Mouse (Mus musculus) embryonic facial prominence, embryonic 10.5 days (tissue): ENCODE results near the gene Pde6g. TPM values are rescaled to one million over a fixed set of nuclear protein-coding genes. Genes with fewer than 3 reads are reported as not detected.

Experiments
- DNase-seq: peaks from one replicate; pipeline ENCODE4 v3.0.0-alpha.2; 2017; ENCODE audit warnings: low spot score
- H3K27ac ChIP-seq: fragments of 300-500 bp; sonication (generic); replicated peaks from 2 replicates; pipeline ENCODE4 v1.5.1; 2016; ENCODE audit warnings: mild to moderate bottlenecking
- H3K27me3 ChIP-seq: fragments of 300-500 bp; sonication (generic); replicated peaks from 2 replicates; pipeline ENCODE4 v1.6.1; 2016; ENCODE audit warnings: low read depth, mild to moderate bottlenecking; ENCODE audit not compliant: poor library complexity, severe bottlenecking
- H3K36me3 ChIP-seq: fragments of 300-500 bp; sonication (generic); replicated peaks from 2 replicates; pipeline ENCODE4 v1.6.1; 2016; ENCODE audit warnings: mild to moderate bottlenecking, moderate library complexity
- H3K4me1 ChIP-seq: fragments of 300-500 bp; sonication (generic); 2 replicates; pipeline ENCODE4 v1.6.1; 2016
- H3K4me3 ChIP-seq: fragments of 300-500 bp; sonication (generic); 2 replicates; pipeline ENCODE4 v1.5.1; 2016; ENCODE audit warnings: mild to moderate bottlenecking, moderate library complexity
- H3K9me3 ChIP-seq: fragments of 300-500 bp; sonication (generic); 2 replicates; pipeline ENCODE4 v1.6.1; 2016; ENCODE audit warnings: mild to moderate bottlenecking
- WGBS: fragments of 180-500 bp; shearing (Covaris S2); methylation state at CpG from one replicate; pipeline ENCODE4 v1.1.7; 2016; 5-methylcytosine and 5-hydroxymethylcytosine counted together
- polyA plus RNA-seq: library from polyadenylated mRNA; unstranded; fragments of >200 nt; fragmentation: Nextera tagmentation; extraction: Ambion mirVana; gene quantifications from 2 replicates; pipeline ENCODE4 v1.2.1, GENCODE M21; 2016

Gene Pde6g
- 0.44 and 0.67 TPM in 2 replicates for polyA plus RNA-seq

DNA sequence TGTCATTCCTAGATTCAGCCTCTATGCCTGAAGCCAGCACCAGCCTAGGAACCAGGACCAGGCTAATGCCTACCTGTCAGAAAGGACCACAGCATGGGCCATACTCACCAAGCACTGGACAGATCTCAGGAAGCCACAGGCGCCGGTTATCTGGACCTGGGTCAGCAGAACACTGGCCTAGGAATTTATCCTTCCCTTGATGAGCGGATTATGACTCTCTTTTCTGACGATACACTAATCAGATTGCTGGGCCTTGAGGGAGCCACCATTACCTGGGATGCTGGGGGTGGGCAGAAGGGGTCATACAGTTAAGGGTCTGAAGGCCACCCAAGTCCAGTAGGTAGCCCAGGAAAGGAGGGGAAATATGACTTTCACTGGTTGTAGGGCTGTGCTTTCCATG is at the start of gene Pde6g:
TSS of gene Pde6g (minus strand) at position 195 of the 400 bp plus-strand sequence.
- peaks cover 9% of the 10 kb centered on the region; the same call in 1 of the 2 replicates for H3K36me3 ChIP-seq
- no peak within 1 kb of the TSS for H3K4me3 ChIP-seq
- no peak within 1 kb of the TSS for H3K27ac ChIP-seq
- peaks cover 20% of the 10 kb centered on the region for H3K4me1 ChIP-seq
- H3K9me3 ChIP-seq = no peaks in the 10 kb centered on the region
- no peak for DNase-seq
- H3K27me3 ChIP-seq = no peaks in the 10 kb centered on the region
- WGBS = 83% methylated on average over 4 of the region's 4 CpGs

DNA sequence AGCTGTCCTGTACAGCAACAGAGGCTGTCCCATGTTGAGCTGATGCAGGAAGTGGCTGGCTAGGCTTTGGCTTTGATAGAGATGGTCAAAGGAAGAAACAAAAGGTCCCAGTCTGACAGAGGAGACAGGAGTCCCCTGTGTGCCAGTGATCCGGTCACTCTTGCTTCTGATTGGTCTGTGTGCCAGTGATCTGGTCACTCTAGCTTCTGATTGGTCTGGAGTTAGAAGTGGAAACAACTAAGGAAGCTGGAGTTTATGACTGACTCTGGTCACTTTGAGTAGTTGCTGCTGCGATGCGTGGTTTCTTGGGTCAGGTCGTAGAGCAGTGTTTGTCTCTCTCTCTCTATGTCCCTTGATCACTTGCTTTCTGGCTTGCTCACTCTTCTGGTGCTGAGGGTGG is 48.4 kb upstream of the Pde6g start:
- peaks cover 32% of the 10 kb centered on the region for H3K36me3 ChIP-seq
- peak; percentile 7 for DNase-seq
- no peak overlapping the region for H3K4me3 ChIP-seq
- no peaks in the 10 kb centered on the region for H3K27me3 ChIP-seq
- H3K27ac ChIP-seq = no peak overlapping the region
- 94% methylated on average over 4 of the region's 4 CpGs for WGBS
- H3K4me1 ChIP-seq = peaks cover 6% of the 10 kb centered on the region; the same call in 1 of the 2 replicates
- no peaks in the 10 kb centered on the region for H3K9me3 ChIP-seq

DNA sequence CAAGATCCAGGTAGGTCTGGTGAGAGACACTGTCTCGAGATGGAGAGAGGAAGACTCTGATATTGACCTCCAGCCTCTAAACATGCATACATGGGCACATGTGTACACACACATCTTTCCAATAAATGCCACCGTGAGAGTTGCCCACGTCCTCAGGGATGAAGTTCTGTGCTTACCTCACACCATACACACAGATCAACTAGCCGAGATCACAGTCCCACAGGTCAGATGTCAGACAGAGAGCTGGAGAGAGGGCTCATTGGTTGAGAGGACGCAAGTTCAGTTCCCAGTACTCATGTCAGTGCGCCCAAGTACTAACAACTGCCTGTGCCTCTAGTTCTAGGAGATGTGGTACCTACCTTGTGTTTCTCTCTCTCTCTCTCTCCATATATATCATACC is 47.7 kb upstream of the Pde6g start:
- H3K9me3 ChIP-seq = no peaks in the 10 kb centered on the region
- 69% methylated on average over 6 of the region's 6 CpGs for WGBS
- DNase-seq = peak; percentile 11

DNA sequence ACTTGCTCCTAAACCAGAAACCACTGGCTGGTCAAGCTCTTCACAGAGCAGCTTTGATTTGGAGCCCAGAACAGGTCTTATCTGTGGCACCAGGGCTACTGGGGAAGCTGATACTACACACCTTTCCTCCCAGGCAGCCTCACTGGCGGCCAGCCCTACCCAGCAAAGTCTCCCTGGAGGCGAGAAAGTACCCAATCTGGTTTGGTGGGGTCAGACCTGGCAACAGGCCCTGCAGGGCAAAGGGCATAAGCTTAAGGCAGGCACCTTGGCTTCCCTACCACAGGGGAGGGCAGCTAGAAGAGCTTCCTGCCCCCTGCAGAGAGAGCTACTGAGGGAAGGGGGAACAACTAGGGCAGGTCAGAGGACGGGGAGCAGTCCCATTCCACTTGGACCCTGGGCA is 47.1 kb upstream of the Pde6g start:
- H3K36me3 ChIP-seq = peaks cover 46% of the 10 kb centered on the region
- no peaks in the 10 kb centered on the region for H3K27me3 ChIP-seq
- no peaks in the 10 kb centered on the region for H3K9me3 ChIP-seq
- 19% methylated on average over 3 of the region's 3 CpGs for WGBS
- peak; percentile 12 for DNase-seq
- H3K4me1 ChIP-seq = peaks cover 6% of the 10 kb centered on the region; the same call in 1 of the 2 replicates
- H3K4me3 ChIP-seq = no peak overlapping the region
- no peak overlapping the region for H3K27ac ChIP-seq

More for the DNA sequence above, 47.7 kb upstream of the Pde6g start:
- H3K4me1 ChIP-seq = peaks cover 6% of the 10 kb centered on the region; the same call in 1 of the 2 replicates
- peaks cover 39% of the 10 kb centered on the region for H3K36me3 ChIP-seq
- no peak overlapping the region for H3K27ac ChIP-seq
- H3K27me3 ChIP-seq = no peaks in the 10 kb centered on the region
- H3K4me3 ChIP-seq = no peak overlapping the region

DNA sequence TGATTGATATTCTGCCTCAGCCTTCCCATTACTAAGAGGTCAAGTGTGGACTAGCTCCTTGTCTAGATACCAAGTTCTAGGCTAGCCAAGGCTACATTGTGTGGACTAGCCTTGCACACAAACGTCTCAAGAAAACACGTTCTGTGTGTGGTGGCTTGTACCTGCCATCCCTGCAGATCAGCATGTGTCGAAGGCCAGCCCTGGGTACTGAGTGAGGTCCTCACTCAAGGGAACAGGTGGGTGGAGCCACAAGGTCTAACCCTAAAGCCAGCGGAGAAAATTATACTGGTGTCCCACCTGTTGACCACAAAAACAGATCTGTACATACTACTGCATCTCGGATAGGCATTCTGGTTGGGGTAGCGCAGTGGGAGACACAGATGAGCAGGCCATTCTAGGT is 46.6 kb upstream of the Pde6g start:
- H3K4me1 ChIP-seq = peaks cover 6% of the 10 kb centered on the region; the same call in 1 of the 2 replicates
- 85% methylated on average over 6 of the region's 6 CpGs for WGBS
- H3K4me3 ChIP-seq = no peak overlapping the region
- no peaks in the 10 kb centered on the region for H3K9me3 ChIP-seq
- no peaks in the 10 kb centered on the region for H3K27me3 ChIP-seq
- DNase-seq = no peak
- H3K27ac ChIP-seq = no peak overlapping the region
- H3K36me3 ChIP-seq = peaks cover 50% of the 10 kb centered on the region

DNA sequence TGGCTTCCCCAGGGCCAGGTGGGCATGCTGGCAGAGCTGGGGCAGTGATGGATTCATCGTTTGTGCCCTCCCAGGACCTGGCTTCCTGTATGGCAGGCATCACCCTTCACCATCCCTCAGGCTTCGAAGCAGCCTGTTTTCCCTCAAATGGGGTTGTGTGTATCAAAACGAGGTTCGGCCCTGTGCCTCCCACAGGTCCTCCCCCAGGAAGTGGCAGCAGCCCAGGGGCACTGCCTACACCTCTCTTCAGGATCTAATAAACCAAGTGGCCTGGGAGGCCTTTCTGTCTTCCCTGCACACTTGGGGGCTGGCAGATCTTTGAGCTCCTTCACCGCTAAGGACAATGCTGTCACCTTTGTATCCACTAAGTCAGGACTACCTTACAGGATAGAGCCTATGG is 45.6 kb upstream of the Pde6g start:
- peaks cover 60% of the 10 kb centered on the region for H3K36me3 ChIP-seq
- no peak overlapping the region for H3K27ac ChIP-seq
- 89% methylated on average over 5 of the region's 5 CpGs for WGBS

DNA sequence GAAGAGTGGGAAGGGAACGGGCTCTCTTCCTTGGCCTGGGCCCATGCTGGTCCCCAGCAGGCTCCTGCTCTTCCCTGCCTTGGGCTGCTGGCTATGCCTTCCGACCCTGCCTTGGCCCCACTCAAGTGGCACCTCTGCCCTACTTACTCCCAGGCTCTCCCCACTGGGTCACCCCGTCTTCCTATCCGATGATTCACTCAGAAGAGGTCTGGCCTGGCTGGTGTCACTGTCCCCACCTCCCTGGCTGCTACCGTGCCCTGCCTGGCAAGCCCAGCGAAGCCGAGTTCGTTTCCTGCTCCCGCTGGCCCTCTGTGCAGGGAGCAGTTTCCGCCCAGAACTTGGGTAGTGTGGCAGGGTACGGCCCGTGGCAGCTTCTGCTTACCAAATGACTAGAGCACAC is 44.9 kb upstream of the Pde6g start:
- no peak for DNase-seq
- no peaks in the 10 kb centered on the region for H3K27me3 ChIP-seq
- H3K36me3 ChIP-seq = peaks cover 63% of the 10 kb centered on the region
- peak overlapping the region; percentile 13; the same call in 1 of the 2 replicates for H3K4me3 ChIP-seq
- peaks cover 15% of the 10 kb centered on the region for H3K4me1 ChIP-seq
- no peak overlapping the region for H3K27ac ChIP-seq
- WGBS = 92% methylated on average over 12 of the region's 12 CpGs
- H3K9me3 ChIP-seq = no peaks in the 10 kb centered on the region

More for the DNA sequence above, 45.6 kb upstream of the Pde6g start:
- Histone ChIP-seq H3K4me1 (peaks cover 8% of the 10 kb centered on the region; the same call in 1 of the 2 replicates), H3K4me3 (0 out of 2 replicates have a peak overlapping the region, but pooled peaks have one; percentile 2), H3K9me3 (no peaks in the 10 kb centered on the region), H3K27me3 (no peaks in the 10 kb centered on the region)
- DNase-seq = no peak

DNA sequence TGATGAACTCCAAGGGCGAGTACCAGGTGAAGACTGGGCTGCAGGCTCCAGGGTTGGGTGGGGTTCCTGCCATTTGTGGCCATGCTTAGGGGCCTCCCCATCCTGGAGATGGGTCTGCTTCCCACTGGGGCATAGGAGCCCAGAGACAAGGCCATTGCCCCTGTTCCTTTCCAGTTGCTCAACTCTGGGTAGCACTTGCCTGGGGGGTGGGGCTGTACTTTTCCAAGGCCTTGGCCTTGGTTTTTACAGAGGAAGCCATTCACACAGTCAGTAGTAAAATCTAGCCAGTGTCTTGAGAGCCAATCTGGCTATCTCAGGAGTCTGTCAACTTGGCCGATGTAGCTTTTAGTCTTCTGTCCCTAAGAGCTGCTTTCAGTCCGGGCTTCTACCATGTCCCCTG is 44.1 kb upstream of the Pde6g start:
- H3K36me3 ChIP-seq = peaks cover 63% of the 10 kb centered on the region
- 90% methylated on average over 3 of the region's 3 CpGs for WGBS

DNA sequence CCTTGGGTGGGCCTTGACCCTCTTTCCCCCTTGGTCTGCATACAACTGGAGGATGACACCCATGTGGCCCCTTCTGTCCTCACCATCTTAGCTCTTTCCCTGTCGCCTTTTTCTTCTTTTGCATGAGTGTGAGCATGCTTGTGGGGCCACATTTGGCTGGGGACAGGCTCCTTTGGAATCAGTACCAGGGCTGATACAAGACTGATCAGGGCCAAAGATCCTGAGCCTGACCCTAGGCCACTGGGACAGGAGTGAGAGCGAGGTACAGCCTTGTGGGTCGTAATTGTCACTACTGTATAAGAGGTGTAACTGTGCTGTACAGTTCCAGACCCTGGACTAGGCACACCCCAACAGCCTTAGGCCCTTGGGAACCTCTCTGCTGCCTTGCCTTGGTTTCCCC is 40.6 kb upstream of the Pde6g start:
- Histone ChIP-seq H3K36me3 (peaks cover 70% of the 10 kb centered on the region), H3K9me3 (no peaks in the 10 kb centered on the region), H3K27me3 (no peaks in the 10 kb centered on the region), H3K27ac (no peak overlapping the region), H3K4me3 (0 out of 2 replicates have a peak overlapping the region, but pooled peaks have one; percentile 87), H3K4me1 (peaks cover 47% of the 10 kb centered on the region)
- no peak for DNase-seq
- 82% methylated on average over 3 of the region's 3 CpGs for WGBS

More for the DNA sequence above, 44.1 kb upstream of the Pde6g start:
- Histone ChIP-seq H3K27me3 (no peaks in the 10 kb centered on the region), H3K9me3 (no peaks in the 10 kb centered on the region), H3K4me1 (peaks cover 23% of the 10 kb centered on the region), H3K4me3 (0 out of 2 replicates have a peak overlapping the region, but pooled peaks have one; percentile 11), H3K27ac (no peak overlapping the region)
- no peak for DNase-seq

DNA sequence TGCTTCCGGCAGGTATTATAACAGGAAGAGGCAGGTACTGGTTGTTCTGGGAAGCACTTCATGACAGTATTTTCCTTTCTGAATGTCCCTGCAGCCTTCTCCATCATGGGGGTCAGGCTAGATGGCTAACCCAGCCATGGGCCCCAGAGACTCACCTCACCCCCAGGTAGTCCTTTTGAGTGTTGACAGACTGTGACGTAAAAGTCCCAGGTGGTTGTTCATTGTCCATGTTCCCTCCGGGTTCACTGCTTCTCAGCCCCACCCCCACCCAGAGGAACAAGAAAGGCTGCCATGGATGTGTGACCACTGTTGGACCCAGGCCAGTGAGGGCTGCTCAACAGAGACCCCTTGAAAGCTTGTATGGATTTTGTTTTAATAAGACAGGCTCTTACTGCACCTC is 40.1 kb upstream of the Pde6g start:
- Histone ChIP-seq H3K4me3 (peak overlapping the region; percentile 87), H3K9me3 (no peaks in the 10 kb centered on the region), H3K27me3 (no peaks in the 10 kb centered on the region), H3K36me3 (peaks cover 70% of the 10 kb centered on the region), H3K27ac (peak overlapping the region; percentile 92), H3K4me1 (peaks cover 47% of the 10 kb centered on the region)
- 65% methylated on average over 3 of the region's 3 CpGs for WGBS
- no peak for DNase-seq

DNA sequence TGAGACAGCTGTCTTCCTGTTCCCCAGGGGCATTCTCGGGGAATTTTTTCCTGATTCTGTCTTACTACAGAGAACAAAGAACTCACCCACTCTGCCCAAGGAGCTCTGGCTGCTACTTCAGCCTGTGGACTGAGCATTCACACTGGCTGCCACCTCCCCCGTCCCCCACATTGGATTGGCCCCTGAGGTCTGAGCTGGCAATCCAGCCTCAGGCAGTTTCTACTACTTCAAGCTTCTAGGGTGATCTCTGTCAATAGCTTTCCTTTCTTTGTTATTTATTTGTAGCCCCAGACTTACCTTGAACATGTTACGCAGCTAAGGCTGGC is 39.5 kb upstream of the Pde6g start:
- peak overlapping the region; percentile 92 for H3K27ac ChIP-seq
- no peak for DNase-seq
- peak overlapping the region; percentile 87 for H3K4me3 ChIP-seq
- peaks cover 70% of the 10 kb centered on the region for H3K36me3 ChIP-seq
- no peaks in the 10 kb centered on the region for H3K27me3 ChIP-seq
- peaks cover 47% of the 10 kb centered on the region for H3K4me1 ChIP-seq
- no peaks in the 10 kb centered on the region for H3K9me3 ChIP-seq
- WGBS = 31% methylated on average over 3 of the region's 3 CpGs

DNA sequence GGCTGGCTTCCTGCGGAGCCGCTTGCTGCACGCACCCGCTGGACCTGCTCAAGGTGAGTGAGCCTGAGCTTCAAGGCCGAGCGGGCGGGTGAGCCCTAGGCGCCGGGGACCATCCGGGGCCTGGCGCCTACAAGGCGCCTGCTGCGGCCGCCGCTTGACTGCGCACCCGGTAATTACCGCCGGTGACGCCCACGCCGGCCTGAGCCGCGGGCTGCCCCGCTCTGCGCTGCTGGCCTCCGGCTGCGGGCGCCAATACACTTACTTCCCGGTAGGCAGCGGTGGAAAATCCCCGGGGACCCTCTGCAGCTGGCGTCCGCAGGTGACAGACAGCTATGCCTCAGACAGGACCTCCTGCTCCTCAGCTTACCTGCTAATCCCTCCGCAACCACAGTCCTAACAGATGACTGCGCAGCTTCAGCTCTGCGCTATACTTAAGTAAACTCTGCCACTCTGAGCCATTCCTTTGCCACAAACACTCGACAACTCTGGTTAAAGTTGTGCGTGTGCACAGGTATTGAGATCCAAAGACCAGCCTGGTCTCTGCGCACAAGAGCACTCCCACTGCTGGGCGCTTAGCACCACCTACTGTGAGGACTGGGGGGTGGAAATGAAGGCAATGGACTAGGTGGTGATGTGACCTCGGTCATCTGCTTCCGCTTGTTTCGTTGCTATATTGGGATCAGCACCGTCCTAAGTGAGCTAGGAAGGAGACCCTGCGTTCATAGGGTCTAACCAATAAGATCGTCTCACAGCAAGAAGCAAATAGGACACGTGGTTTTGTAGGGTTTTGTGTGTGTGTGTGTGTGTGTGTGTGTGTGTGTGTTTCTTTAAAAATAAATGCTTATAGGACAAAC is 39.0 kb upstream of the Pde6g start:
- peaks cover 70% of the 10 kb centered on the region for H3K36me3 ChIP-seq
- peak; percentile 64 for DNase-seq

More for the DNA sequence above, 39.0 kb upstream of the Pde6g start:
- no peaks in the 10 kb centered on the region for H3K27me3 ChIP-seq
- peak overlapping the region; percentile 87 for H3K4me3 ChIP-seq
- H3K4me1 ChIP-seq = peaks cover 47% of the 10 kb centered on the region
- peak overlapping the region; percentile 92 for H3K27ac ChIP-seq
- WGBS = under 1% methylated on average over 48 of the region's 48 CpGs
- no peaks in the 10 kb centered on the region for H3K9me3 ChIP-seq
